Mouse (Mus musculus): Measurements from ENCODE around the gene BC004004. TPM values are rescaled to one million over a fixed set of nuclear protein-coding genes. Genes with fewer than 3 reads are reported as not detected.
"Not testable (repeated sequence)": the region's sequence is repeated elsewhere in the genome, so short reads cannot be mapped to it uniquely, and the experiment has no call there.

The BC004004 gene
- polyA plus RNA-seq, 1 experiment from 2014 or later, result 125 TPM

DNA sequence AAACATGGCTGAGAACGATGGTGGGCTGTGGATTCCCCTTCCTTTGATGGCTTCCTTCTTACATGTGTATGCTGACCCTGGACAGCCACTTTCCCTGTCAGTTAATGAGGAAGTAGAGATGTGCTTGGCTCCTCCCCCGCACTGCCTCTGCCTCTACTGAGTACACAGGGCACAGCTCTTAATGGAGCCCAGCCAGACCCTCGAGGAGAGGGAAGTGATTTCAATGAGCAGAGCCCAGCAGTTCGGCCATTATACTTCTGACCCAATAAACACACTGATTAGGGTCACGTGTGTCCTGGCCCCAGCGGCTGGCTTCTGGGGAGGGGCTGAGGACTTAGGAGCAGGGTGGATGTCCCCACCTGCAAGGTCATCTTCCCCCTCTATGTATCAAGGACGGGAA is 22.9 kb upstream of the BC004004 start:
- Histone ChIP-seq H3K36me3 (ENCODE audit: control insufficient read depth, insufficient read depth, low read length) (peaks cover 3% of the 10 kb centered on the region; the same call in 1 of the 2 replicates), H3K9ac (ENCODE audit: low read depth, low read length) (no peak overlapping the region), H3K9me3 (replicated peaks; ENCODE audit: control insufficient read depth, low read length, poor library complexity, severe bottlenecking) (no peaks in the 10 kb centered on the region), H3K4me1 (ENCODE audit: control insufficient read depth, insufficient read depth, low read length) (peaks cover 25% of the 10 kb centered on the region), H3K4me3 (ENCODE audit: low read depth, low read length) (no peak overlapping the region), H3K27me3 (ENCODE audit: control insufficient read depth, insufficient read depth, low read depth, low read length) (no peaks in the 10 kb centered on the region), H3K27ac (ENCODE audit: low read length) (no peak overlapping the region), H3K4me2 (ENCODE audit: low read length) (no peak overlapping the region)
- WGBS, result 32% methylated on average over 7 of the region's 7 CpGs
- ATAC-seq, result peak; percentile 44; the same call in 1 of the 2 replicates

- H3K4me3 ChIP-seq (ENCODE audit: low read depth, low read length), result no peak overlapping the region
- H3K27ac ChIP-seq (ENCODE audit: low read length), result peak overlapping the region; percentile 60
- H3K27me3 ChIP-seq (ENCODE audit: control insufficient read depth, insufficient read depth, low read depth, low read length), result no peaks in the 10 kb centered on the region
- no peaks in the 10 kb centered on the region for H3K9me3 ChIP-seq (replicated peaks; ENCODE audit: control insufficient read depth, low read length, poor library complexity, severe bottlenecking)
- H3K4me1 ChIP-seq (ENCODE audit: control insufficient read depth, insufficient read depth, low read length), result peaks cover 25% of the 10 kb centered on the region
- no peak overlapping the region for H3K4me2 ChIP-seq (ENCODE audit: low read length)
- ATAC-seq, result peak; percentile 65
- no peak overlapping the region for H3K9ac ChIP-seq (ENCODE audit: low read depth, low read length)
- 21% methylated on average over 5 of the region's 5 CpGs for WGBS
- H3K36me3 ChIP-seq (ENCODE audit: control insufficient read depth, insufficient read depth, low read length), result peaks cover 7% of the 10 kb centered on the region
These were observed 22.0 kb upstream of the BC004004 start for GRCm38 (mm10) chr17:29246602-29247001.

DNA sequence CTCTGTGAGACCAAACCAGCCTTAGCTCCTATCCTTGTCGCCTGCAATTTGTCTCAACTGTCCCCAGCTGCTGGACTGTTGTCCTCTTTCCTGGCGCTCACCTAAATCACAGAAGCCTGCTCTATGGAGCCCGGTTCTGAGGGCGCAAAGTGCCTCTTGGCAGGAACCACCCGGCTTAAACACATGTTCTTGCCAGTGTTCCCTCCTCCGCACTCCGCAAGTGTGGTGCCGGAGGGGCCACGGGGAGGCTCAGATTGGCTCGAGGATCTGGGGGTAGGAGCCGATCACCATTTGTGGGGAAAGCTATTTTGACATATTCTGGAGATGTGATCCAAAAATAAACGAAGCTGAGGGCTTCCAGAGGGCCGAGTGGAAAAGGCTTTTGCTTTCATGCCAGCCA is 20.7 kb upstream of the BC004004 start:
- Histone ChIP-seq H3K9me3 (replicated peaks; ENCODE audit: control insufficient read depth, low read length, poor library complexity, severe bottlenecking) (no peaks in the 10 kb centered on the region), H3K4me2 (ENCODE audit: low read length) (no peak overlapping the region), H3K27me3 (ENCODE audit: control insufficient read depth, insufficient read depth, low read depth, low read length) (no peaks in the 10 kb centered on the region), H3K9ac (ENCODE audit: low read depth, low read length) (no peak overlapping the region), H3K36me3 (ENCODE audit: control insufficient read depth, insufficient read depth, low read length) (peaks cover 11% of the 10 kb centered on the region), H3K4me1 (ENCODE audit: control insufficient read depth, insufficient read depth, low read length) (peaks cover 25% of the 10 kb centered on the region), H3K4me3 (ENCODE audit: low read depth, low read length) (no peak overlapping the region), H3K27ac (ENCODE audit: low read length) (no peak overlapping the region)
- 86% methylated on average over 13 of the region's 13 CpGs for WGBS
- no peak for ATAC-seq

GRCm38 (mm10) chr17:29249512-29249911 is 19.1 kb upstream of the BC004004 start:
- Histone ChIP-seq H3K4me3 (ENCODE audit: low read depth, low read length) (no peak overlapping the region), H3K27ac (ENCODE audit: low read length) (no peak overlapping the region), H3K27me3 (ENCODE audit: control insufficient read depth, insufficient read depth, low read depth, low read length) (no peaks in the 10 kb centered on the region), H3K9ac (ENCODE audit: low read depth, low read length) (no peak overlapping the region), H3K4me2 (ENCODE audit: low read length) (no peak overlapping the region), H3K9me3 (replicated peaks; ENCODE audit: control insufficient read depth, low read length, poor library complexity, severe bottlenecking) (no peaks in the 10 kb centered on the region), H3K36me3 (ENCODE audit: control insufficient read depth, insufficient read depth, low read length) (peaks cover 11% of the 10 kb centered on the region), H3K4me1 (ENCODE audit: control insufficient read depth, insufficient read depth, low read length) (peaks cover 17% of the 10 kb centered on the region)
- WGBS, result 62% methylated on average over 9 of the region's 9 CpGs
- ATAC-seq, result no peak

- not testable (repeated sequence) for H3K4me2 ChIP-seq (ENCODE audit: low read length); ATAC-seq; H3K4me1 ChIP-seq (ENCODE audit: control insufficient read depth, insufficient read depth, low read length); H3K27me3 ChIP-seq (ENCODE audit: control insufficient read depth, insufficient read depth, low read depth, low read length); H3K4me3 ChIP-seq (ENCODE audit: low read depth, low read length); H3K27ac ChIP-seq (ENCODE audit: low read length); H3K9me3 ChIP-seq (replicated peaks; ENCODE audit: control insufficient read depth, low read length, poor library complexity, severe bottlenecking); H3K9ac ChIP-seq (ENCODE audit: low read depth, low read length)
- 78% methylated on average over 14 of the region's 14 CpGs for WGBS
- peaks cover 11% of the 10 kb centered on the region for H3K36me3 ChIP-seq (ENCODE audit: control insufficient read depth, insufficient read depth, low read length)
These were observed 17.6 kb upstream of the BC004004 start for GRCm38 (mm10) chr17:29251006-29251405.

DNA sequence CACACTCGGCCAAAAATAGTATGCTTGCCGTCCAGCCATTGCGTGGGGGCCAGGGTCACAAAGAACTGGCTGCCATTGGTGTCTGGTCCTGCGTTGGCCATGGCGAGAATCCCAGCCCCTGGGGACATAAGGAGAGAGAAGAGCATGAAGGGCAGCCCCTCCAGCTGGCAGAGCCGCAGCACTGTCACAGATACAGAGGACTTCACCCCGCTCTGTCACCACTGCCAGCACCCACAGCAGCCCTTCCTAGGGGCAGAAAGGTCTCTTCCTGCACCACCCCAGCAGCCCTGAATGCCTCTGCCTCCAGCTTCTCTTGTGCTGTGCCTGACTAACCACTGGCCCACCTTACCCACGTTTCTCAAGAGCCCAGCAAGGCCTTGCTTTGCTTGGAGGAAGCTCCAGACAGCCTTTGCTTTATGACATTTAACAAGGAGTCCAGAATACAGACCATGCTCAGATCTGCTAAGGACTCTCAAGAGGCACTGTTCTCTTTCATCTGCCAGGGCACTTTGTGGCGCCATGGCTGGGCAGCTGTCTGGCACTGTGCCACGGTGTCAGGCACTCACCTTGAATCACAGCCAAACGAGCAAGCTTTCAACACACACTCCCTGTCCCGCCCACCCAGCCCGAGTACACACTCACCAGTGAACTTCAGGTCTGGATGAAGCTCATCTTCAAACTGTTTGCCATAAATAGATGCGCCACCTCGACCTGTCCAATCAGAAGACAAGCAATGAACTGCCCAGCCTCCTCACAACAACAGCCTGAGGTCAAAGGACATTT is 16.8 kb upstream of the BC004004 start:
- WGBS, result 77% methylated on average over 15 of the region's 15 CpGs
- Histone ChIP-seq H3K27ac (ENCODE audit: low read length) (no peak overlapping the region), H3K36me3 (ENCODE audit: control insufficient read depth, insufficient read depth, low read length) (peaks cover 11% of the 10 kb centered on the region), H3K27me3 (ENCODE audit: control insufficient read depth, insufficient read depth, low read depth, low read length) (no peaks in the 10 kb centered on the region), H3K9me3 (replicated peaks; ENCODE audit: control insufficient read depth, low read length, poor library complexity, severe bottlenecking) (no peaks in the 10 kb centered on the region), H3K4me2 (ENCODE audit: low read length) (no peak overlapping the region), H3K4me1 (ENCODE audit: control insufficient read depth, insufficient read depth, low read length) (no peaks in the 10 kb centered on the region; the same call in 1 of the 2 replicates), H3K9ac (ENCODE audit: low read depth, low read length) (no peak overlapping the region), H3K4me3 (ENCODE audit: low read depth, low read length) (no peak overlapping the region)
- no peak for ATAC-seq

- Histone ChIP-seq H3K27me3 (ENCODE audit: control insufficient read depth, insufficient read depth, low read depth, low read length) (no peaks in the 10 kb centered on the region), H3K4me2 (ENCODE audit: low read length) (no peak overlapping the region), H3K27ac (ENCODE audit: low read length) (no peak overlapping the region), H3K4me3 (ENCODE audit: low read depth, low read length) (no peak overlapping the region), H3K4me1 (ENCODE audit: control insufficient read depth, insufficient read depth, low read length) (no peaks in the 10 kb centered on the region; the same call in 1 of the 2 replicates), H3K36me3 (ENCODE audit: control insufficient read depth, insufficient read depth, low read length) (peaks cover 12% of the 10 kb centered on the region), H3K9me3 (replicated peaks; ENCODE audit: control insufficient read depth, low read length, poor library complexity, severe bottlenecking) (no peaks in the 10 kb centered on the region), H3K9ac (ENCODE audit: low read depth, low read length) (no peak overlapping the region)
- ATAC-seq, result no peak
- WGBS, result 96% methylated on average over 2 of the region's 2 CpGs
These were observed 15.4 kb upstream of the BC004004 start for GRCm38 (mm10) chr17:29253236-29253635.

GRCm38 (mm10) chr17:29253684-29254083 is 14.9 kb upstream of the BC004004 start:
- WGBS, result 84% methylated on average over 9 of the region's 9 CpGs
- Histone ChIP-seq H3K36me3 (ENCODE audit: control insufficient read depth, insufficient read depth, low read length) (peaks cover 15% of the 10 kb centered on the region), H3K27me3 (ENCODE audit: control insufficient read depth, insufficient read depth, low read depth, low read length) (no peaks in the 10 kb centered on the region), H3K27ac (ENCODE audit: low read length) (no peak overlapping the region), H3K9ac (ENCODE audit: low read depth, low read length) (no peak overlapping the region), H3K4me1 (ENCODE audit: control insufficient read depth, insufficient read depth, low read length) (no peaks in the 10 kb centered on the region; the same call in 1 of the 2 replicates), H3K4me2 (ENCODE audit: low read length) (no peak overlapping the region), H3K9me3 (replicated peaks; ENCODE audit: control insufficient read depth, low read length, poor library complexity, severe bottlenecking) (no peaks in the 10 kb centered on the region), H3K4me3 (ENCODE audit: low read depth, low read length) (no peak overlapping the region)
- no peak; the same call in 1 of the 2 replicates for ATAC-seq

- H3K9me3 ChIP-seq (replicated peaks; ENCODE audit: control insufficient read depth, low read length, poor library complexity, severe bottlenecking); H3K4me1 ChIP-seq (ENCODE audit: control insufficient read depth, insufficient read depth, low read length); ATAC-seq: not testable (repeated sequence)
These were observed 13.8 kb upstream of the BC004004 start for GRCm38 (mm10) chr17:29254784-29255183.

More at GRCm38 (mm10) chr17:29254784-29255183, 13.8 kb upstream of the BC004004 start:
- H3K4me3 ChIP-seq (ENCODE audit: low read depth, low read length); H3K4me2 ChIP-seq (ENCODE audit: low read length); H3K27ac ChIP-seq (ENCODE audit: low read length); H3K9ac ChIP-seq (ENCODE audit: low read depth, low read length); H3K27me3 ChIP-seq (ENCODE audit: control insufficient read depth, insufficient read depth, low read depth, low read length): not testable (repeated sequence)
- 83% methylated on average over 6 of the region's 6 CpGs for WGBS
- H3K36me3 ChIP-seq (ENCODE audit: control insufficient read depth, insufficient read depth, low read length), result peaks cover 15% of the 10 kb centered on the region
